Mouse (Mus musculus) CH12.LX (cell line): ENCODE results near the gene Six3. TPM values are rescaled to one million over a fixed set of nuclear protein-coding genes. Genes with fewer than 3 reads are reported as not detected.

Source experiments
- DNase-seq: peaks from one replicate; pipeline ENCODE4 v3.0.0-alpha.2; 2013; ENCODE audit errors: extremely low read depth
- H3K27ac ChIP-seq: 2 replicates; pipeline ENCODE4 v1.5.1; 2012; ENCODE audit warnings: low read depth, mild to moderate bottlenecking, control low read depth, moderate library complexity; ENCODE audit not compliant: insufficient read depth
- H3K27me3 ChIP-seq: replicated peaks from 2 replicates; pipeline ENCODE3; 2012; ENCODE audit warnings: inconsistent platforms
- H3K36me3 ChIP-seq, 2 experiments: replicated peaks in 1 of 2; 2 replicates each; pipeline versions ENCODE3 to v1.6.1; 2012; ENCODE audit warnings: inconsistent platforms in 1 of 2, low read length in 1 of 2, mild to moderate bottlenecking in 1 of 2, mixed read lengths in 1 of 2, moderate library complexity in 1 of 2; ENCODE audit not compliant: control insufficient read depth in 1 of 2, insufficient read depth in 1 of 2
- H3K4me1 ChIP-seq, 2 experiments: 2 replicates each; pipeline ENCODE4 v1.6.1; 2012; ENCODE audit warnings: inconsistent platforms in 1 of 2, moderate library complexity in 1 of 2; ENCODE audit not compliant: insufficient read depth in 2 of 2, control insufficient read depth in 1 of 2
- H3K4me2 ChIP-seq: 2 replicates; pipeline ENCODE4 v1.6.1; 2012; ENCODE audit warnings: low read depth, mild to moderate bottlenecking, control low read depth; ENCODE audit not compliant: poor library complexity, insufficient read depth, severe bottlenecking
- H3K4me3 ChIP-seq, 3 experiments: fragments of 150-350 bp in 1 of 3; sonication (generic) in 1 of 3; replicated peaks in 1 of 3; 2 replicates each; pipeline versions ENCODE3 to v1.5.1; 2011 to 2012; ENCODE audit warnings: low read depth in 2 of 3, low read length in 2 of 3, mild to moderate bottlenecking in 2 of 3, moderate library complexity in 2 of 3, control low read depth in 1 of 3, improper control_type of control experiment in 1 of 3, inconsistent platforms in 1 of 3, mixed read lengths in 1 of 3; ENCODE audit not compliant: poor library complexity in 1 of 3
- H3K79me2 ChIP-seq: replicated peaks from 2 replicates; pipeline ENCODE4 v1.6.1; 2012; ENCODE audit warnings: mild to moderate bottlenecking, moderate library complexity; ENCODE audit not compliant: control insufficient read depth, poor library complexity, insufficient read depth, severe bottlenecking; ENCODE audit errors: extremely low read depth
- H3K9ac ChIP-seq: 2 replicates; pipeline ENCODE4 v1.6.1; 2012; ENCODE audit warnings: low read depth, mild to moderate bottlenecking, control low read depth, moderate library complexity; ENCODE audit not compliant: insufficient read depth
- H3K9me3 ChIP-seq: replicated peaks from 2 replicates; pipeline ENCODE3; 2012; ENCODE audit warnings: low read length, inconsistent platforms, mixed read lengths
- CTCF ChIP-seq, 2 experiments: IDR thresholded peaks in 1 of 2; conservative IDR thresholded peaks in 1 of 2; 2 replicates each; pipeline ENCODE4 v1.5.1; 2011 to 2012; ENCODE audit warnings: low read depth in 2 of 2, low read length in 2 of 2, improper control_type of control experiment in 1 of 2, inconsistent platforms in 1 of 2, mild to moderate bottlenecking in 1 of 2, moderate library complexity in 1 of 2
- E2F4 ChIP-seq: IDR thresholded peaks from 2 replicates; pipeline ENCODE4 v1.6.1; 2011; ENCODE audit warnings: low read depth, low read length, improper control_type of control experiment; ENCODE audit not compliant: insufficient replicate concordance
- ELF1 ChIP-seq: IDR thresholded peaks from 2 replicates; pipeline ENCODE4 v1.6.1; 2014; ENCODE audit warnings: low read depth, mild to moderate bottlenecking, inconsistent platforms, low read length, improper control_type of control experiment
- EP300 ChIP-seq: IDR thresholded peaks from 2 replicates; pipeline ENCODE4 v1.6.1; 2011; ENCODE audit warnings: low read length, improper control_type of control experiment
- GABPA ChIP-seq: IDR thresholded peaks from 2 replicates; pipeline ENCODE4 v1.6.1; 2012; ENCODE audit warnings: low read depth, low read length, improper control_type of control experiment, inconsistent platforms; ENCODE audit not compliant: insufficient replicate concordance
- JUND ChIP-seq: conservative IDR thresholded peaks from 2 replicates; pipeline ENCODE4 v1.6.1; 2011; ENCODE audit warnings: low read depth, low read length, improper control_type of control experiment
- KAT2A ChIP-seq: IDR thresholded peaks from 2 replicates; pipeline ENCODE4 v1.6.1; 2012; ENCODE audit warnings: low read length, improper control_type of control experiment, inconsistent platforms; ENCODE audit not compliant: insufficient replicate concordance
- MAZ ChIP-seq: IDR thresholded peaks from 2 replicates; pipeline ENCODE4 v1.6.1; 2012; ENCODE audit warnings: low read depth, mild to moderate bottlenecking, inconsistent platforms, low read length, improper control_type of control experiment, moderate library complexity
- MEF2A ChIP-seq: IDR thresholded peaks from 2 replicates; pipeline ENCODE4 v1.6.1; 2014; ENCODE audit warnings: low read depth, mild to moderate bottlenecking, inconsistent platforms, low read length, improper control_type of control experiment, borderline replicate concordance
- MXI1 ChIP-seq: IDR thresholded peaks from 2 replicates; pipeline ENCODE4 v1.6.1; 2011; ENCODE audit warnings: mild to moderate bottlenecking, low read depth, low read length, improper control_type of control experiment
- POLR2AphosphoS2 ChIP-seq: IDR thresholded peaks from 2 replicates; pipeline ENCODE4 v1.6.1; 2011; ENCODE audit warnings: low read depth, low read length, improper control_type of control experiment
- RAD21 ChIP-seq: IDR thresholded peaks from 2 replicates; pipeline ENCODE4 v1.6.1; 2011; ENCODE audit warnings: low read depth, mild to moderate bottlenecking, low read length, improper control_type of control experiment, moderate library complexity
- RCOR1 ChIP-seq: conservative IDR thresholded peaks from 2 replicates; pipeline ENCODE4 v1.6.1; 2012; ENCODE audit warnings: low read depth, mild to moderate bottlenecking, inconsistent platforms, low read length, improper control_type of control experiment
- SMC3 ChIP-seq: IDR thresholded peaks from 2 replicates; pipeline ENCODE4 v1.6.1; 2011; ENCODE audit warnings: low read depth, low read length, improper control_type of control experiment
- TCF12 ChIP-seq: IDR thresholded peaks from 2 replicates; pipeline ENCODE4 v1.6.1; 2014; ENCODE audit warnings: low read depth, mild to moderate bottlenecking, inconsistent platforms, low read length, improper control_type of control experiment
- UBTF ChIP-seq: IDR thresholded peaks from 2 replicates; pipeline ENCODE4 v1.6.1; 2012; ENCODE audit warnings: low read depth, mild to moderate bottlenecking, inconsistent platforms, low read length, improper control_type of control experiment, moderate library complexity
- USF1 ChIP-seq: IDR thresholded peaks from 2 replicates; pipeline ENCODE4 v1.6.1; 2014; ENCODE audit warnings: low read depth, mild to moderate bottlenecking, inconsistent platforms, low read length, improper control_type of control experiment
- ZC3H11A ChIP-seq: IDR thresholded peaks from 2 replicates; pipeline ENCODE4 v1.6.1; 2012; ENCODE audit warnings: low read depth, mild to moderate bottlenecking, inconsistent platforms, low read length, improper control_type of control experiment
- ZKSCAN1 ChIP-seq: IDR thresholded peaks from 2 replicates; pipeline ENCODE4 v1.6.1; 2012; ENCODE audit warnings: low read depth, inconsistent platforms, low read length, improper control_type of control experiment, borderline replicate concordance
- ZMIZ1 ChIP-seq: IDR thresholded peaks from 2 replicates; pipeline ENCODE4 v1.6.1; 2012; ENCODE audit warnings: low read depth, mild to moderate bottlenecking, inconsistent platforms, low read length, improper control_type of control experiment
- ZNF384 ChIP-seq: IDR thresholded peaks from 2 replicates; pipeline ENCODE4 v1.6.1; 2012; ENCODE audit warnings: low read depth, low read length, improper control_type of control experiment, inconsistent platforms
- dilution Hi-C: fragments of 300-500 bp; cut with MboI; formaldehyde crosslinking; loops from 2 replicates; pipeline ENCODE4 v1.14.3; 2020; ENCODE audit warnings: low sequenced_read_pairs; ENCODE audit not compliant: extremely low pct_unique_long_range_greater_than_20kb, extremely low pct_ligation_motif_present
- in situ Hi-C: fragments of 300-500 bp; cut with MboI; formaldehyde crosslinking; loops from 3 replicates; pipeline ENCODE4 v1.14.3; 2019; ENCODE audit warnings: low sequenced_read_pairs, low pct_ligation_motif_present, low pct_unique_long_range_greater_than_20kb, mixed read lengths
- polyA plus RNA-seq: library from polyadenylated mRNA; unstranded; fragments of >175 nt; gene quantifications from 2 replicates; pipeline ENCODE4 v1.2.1, GENCODE M21; 2012; ENCODE audit warnings: low read depth; ENCODE audit not compliant: insufficient read length
- total RNA-seq, 2 experiments: library from RNA; depleted of rRNA; stranded (reverse); fragments of 300-350 nt in 1 of 2; fragments of >200 nt in 1 of 2; gene quantifications; 2 replicates each; pipeline ENCODE4 v1.2.3; 2012 to 2014

The Six3 gene
- total and polyA plus RNA-seq, 3 experiments: not detected

DNA sequence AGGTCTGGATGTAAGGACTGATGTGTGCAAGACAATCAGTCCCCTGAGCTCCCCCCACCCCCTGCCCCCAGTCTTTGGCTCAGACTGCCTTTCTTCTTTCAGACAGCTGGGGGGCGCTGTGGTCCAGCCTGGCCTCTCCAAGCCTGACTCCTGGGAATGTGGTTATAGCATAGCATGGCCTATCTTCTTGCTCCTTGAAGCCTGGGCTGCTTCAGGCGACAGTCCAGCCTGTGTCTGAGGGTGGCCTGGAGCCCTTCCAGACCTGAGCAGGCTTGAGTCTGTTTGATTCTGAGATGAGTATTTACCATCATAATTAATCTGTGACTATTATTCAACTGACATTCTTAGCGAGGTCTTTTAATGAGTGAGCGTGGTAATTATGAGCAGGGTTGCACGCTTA lies 17.7 kb downstream of the Six3 start:
- Histone ChIP-seq H3K4me1 (peaks cover 0 to 2% of the 10 kb centered on the region in 2 experiments; a peak in 1 of 4 replicates), H3K9ac (no peak overlapping the region), H3K27ac (no peak overlapping the region), H3K9me3 (no peaks in the 10 kb centered on the region), H3K79me2 (no peaks in the 10 kb centered on the region), H3K4me3 (no peak overlapping the region), H3K4me2 (no peak overlapping the region), H3K36me3 (no peaks in the 10 kb centered on the region), H3K27me3 (no peaks in the 10 kb centered on the region)
- DNase-seq: no peak
- in situ Hi-C loops (loop anchor here (10.0 to 25.0 kb wide), 2 partner anchors 446 to 794 kb away; no protein-coding TSS in a partner anchor), dilution Hi-C loops (no loop called here)
- TF ChIP-seq TCF12: no peak
- TF ChIP-seq MXI1: no peak
- TF ChIP-seq ZKSCAN1: no peak
- TF ChIP-seq CTCF (conservative IDR thresholded peaks at IDR 0.05 in 1 of 2, IDR thresholded peaks at IDR 0.05 in 1 of 2; ENCODE audit: low read depth in 2 of 2, low read length in 2 of 2): peak in 1 of 2 experiments; percentile 38; a peak in 2 of 4 replicates
- no peak for TF ChIP-seq MEF2A
- TF ChIP-seq RAD21: no peak; the same call in 1 of the 2 replicates
- no peak for TF ChIP-seq RCOR1

DNA sequence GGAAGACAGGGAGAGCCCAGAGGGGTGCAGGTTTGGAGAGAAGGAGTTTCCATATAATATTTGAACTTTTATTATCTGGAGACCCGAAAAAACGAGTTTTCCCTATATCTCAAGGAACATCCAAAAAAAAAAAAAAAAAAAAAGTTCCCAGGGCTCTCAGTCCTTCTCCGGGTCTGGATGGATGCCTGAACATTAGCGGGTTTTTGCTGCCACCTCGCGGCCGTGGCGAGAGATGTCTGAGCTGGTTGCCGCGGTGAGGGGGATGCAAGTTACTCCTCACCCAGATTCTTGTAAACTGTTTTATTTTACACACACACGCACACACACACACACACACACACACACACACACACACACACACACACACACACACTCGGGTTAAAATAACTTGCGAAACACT lies 20.2 kb downstream of the Six3 start:
- Histone ChIP-seq H3K4me3 (no peak overlapping the region), H3K27me3 (peaks cover 3% of the 10 kb centered on the region), H3K9ac (no peak overlapping the region), H3K4me1 (0 out of 4 replicates have a peak, but pooled peaks cover 0 to 2% of the 10 kb centered on the region in 2 experiments), H3K27ac (no peak overlapping the region), H3K79me2 (no peaks in the 10 kb centered on the region), H3K36me3 (no peaks in the 10 kb centered on the region), H3K9me3 (no peaks in the 10 kb centered on the region), H3K4me2 (no peak overlapping the region)
- in situ Hi-C loops (loop anchor here (10.0 to 25.0 kb wide), 2 partner anchors 449 to 796 kb away; no protein-coding TSS in a partner anchor), dilution Hi-C loops (no loop called here)
- DNase-seq: peak; percentile 58
- peak; percentile 76 for TF ChIP-seq ZC3H11A
- TF ChIP-seq JUND: no peak
- no peak for TF ChIP-seq ELF1
- TF ChIP-seq SMC3: peak; percentile 86
- no peak for TF ChIP-seq TCF12
- TF ChIP-seq KAT2A: no peak
- no peak for TF ChIP-seq USF1
- TF ChIP-seq ZMIZ1: no peak
- no peak for TF ChIP-seq GABPA
- TF ChIP-seq POLR2AphosphoS2: no peak
- no peak for TF ChIP-seq UBTF
- TF ChIP-seq RAD21: peak; percentile 89
- peak; percentile 93 for TF ChIP-seq ZNF384
- TF ChIP-seq EP300: no peak
- no peak for TF ChIP-seq MEF2A
- TF ChIP-seq E2F4: no peak
- TF ChIP-seq ZKSCAN1: no peak
- TF ChIP-seq CTCF (conservative IDR thresholded peaks at IDR 0.05 in 1 of 2, IDR thresholded peaks at IDR 0.05 in 1 of 2; ENCODE audit: low read depth in 2 of 2, low read length in 2 of 2): peak; percentile 20 to 84; a peak in 2 of 4 replicates
- TF ChIP-seq MAZ: no peak
